Mouse (Mus musculus): ENCODE data around the gene Fhdc1.

Gene Fhdc1

GRCm38 (mm10) chr3:84480006-84480897 lies at the start of gene Fhdc1:
Gene Fhdc1, minus strand, starts transcription at chr3:84480429.
- DNase-seq (ENCODE audit: low read depth), result no peak

GRCm38 (mm10) chr3:84529021-84529420 lies 48.8 kb upstream of the Fhdc1 start:
- no peak for DNase-seq (ENCODE audit: low read depth)

- no peak for DNase-seq (ENCODE audit: low read depth)
These were observed 44.7 kb upstream of the Fhdc1 start for GRCm38 (mm10) chr3:84524952-84525351.

GRCm38 (mm10) chr3:84516163-84516562 lies 35.9 kb upstream of the Fhdc1 start:
- DNase-seq (ENCODE audit: low read depth), result no peak

GRCm38 (mm10) chr3:84512774-84513515 lies 32.7 kb upstream of the Fhdc1 start:
- DNase-seq (ENCODE audit: low read depth), result no peak

- no peak for DNase-seq (ENCODE audit: low read depth)
These were observed 25.0 kb upstream of the Fhdc1 start for GRCm38 (mm10) chr3:84505193-84505592.

- DNase-seq (ENCODE audit: low read depth), result no peak
These were observed 24.1 kb upstream of the Fhdc1 start for GRCm38 (mm10) chr3:84504291-84504690.

GRCm38 (mm10) chr3:84502101-84502500 lies 21.9 kb upstream of the Fhdc1 start:
- no peak for DNase-seq (ENCODE audit: low read depth)

- DNase-seq (ENCODE audit: low read depth), result no peak
These were observed 20.3 kb upstream of the Fhdc1 start for GRCm38 (mm10) chr3:84500491-84500890.

- no peak for DNase-seq (ENCODE audit: low read depth)
These were observed 17.5 kb upstream of the Fhdc1 start for GRCm38 (mm10) chr3:84497718-84498117.

GRCm38 (mm10) chr3:84492657-84493056 lies 12.4 kb upstream of the Fhdc1 start:
- DNase-seq (ENCODE audit: low read depth), result no peak

- DNase-seq (ENCODE audit: low read depth), result no peak
These were observed 11.9 kb upstream of the Fhdc1 start for GRCm38 (mm10) chr3:84492148-84492547.

- no peak for DNase-seq (ENCODE audit: low read depth)
These were observed 8.5 kb upstream of the Fhdc1 start for GRCm38 (mm10) chr3:84488716-84489115.

GRCm38 (mm10) chr3:84484891-84485290 lies 4.7 kb upstream of the Fhdc1 start:
- no peak for DNase-seq (ENCODE audit: low read depth)

GRCm38 (mm10) chr3:84484333-84484732 lies 4.1 kb upstream of the Fhdc1 start:
- DNase-seq (ENCODE audit: low read depth), result no peak

GRCm38 (mm10) chr3:84482121-84482520 lies 1.9 kb upstream of the Fhdc1 start:
- no peak for DNase-seq (ENCODE audit: low read depth)

- no peak for DNase-seq (ENCODE audit: low read depth)
These were observed 875 bp upstream of the Fhdc1 start for GRCm38 (mm10) chr3:84481104-84481503.

GRCm38 (mm10) chr3:84479293-84480005 lies 780 bp downstream of the Fhdc1 start:
- DNase-seq (ENCODE audit: low read depth), result no peak

- no peak for DNase-seq (ENCODE audit: low read depth)
These were observed 1.3 kb downstream of the Fhdc1 start for GRCm38 (mm10) chr3:84478896-84479292.

GRCm38 (mm10) chr3:84478195-84478594 lies 2.0 kb downstream of the Fhdc1 start:
- no peak for DNase-seq (ENCODE audit: low read depth)

- no peak for DNase-seq (ENCODE audit: low read depth)
These were observed 2.7 kb downstream of the Fhdc1 start for GRCm38 (mm10) chr3:84477498-84477897.

GRCm38 (mm10) chr3:84474981-84475775 lies 5.1 kb downstream of the Fhdc1 start:
- no peak for DNase-seq (ENCODE audit: low read depth)
